Mouse (Mus musculus): ENCODE results near the gene Hexim2.

DNA sequence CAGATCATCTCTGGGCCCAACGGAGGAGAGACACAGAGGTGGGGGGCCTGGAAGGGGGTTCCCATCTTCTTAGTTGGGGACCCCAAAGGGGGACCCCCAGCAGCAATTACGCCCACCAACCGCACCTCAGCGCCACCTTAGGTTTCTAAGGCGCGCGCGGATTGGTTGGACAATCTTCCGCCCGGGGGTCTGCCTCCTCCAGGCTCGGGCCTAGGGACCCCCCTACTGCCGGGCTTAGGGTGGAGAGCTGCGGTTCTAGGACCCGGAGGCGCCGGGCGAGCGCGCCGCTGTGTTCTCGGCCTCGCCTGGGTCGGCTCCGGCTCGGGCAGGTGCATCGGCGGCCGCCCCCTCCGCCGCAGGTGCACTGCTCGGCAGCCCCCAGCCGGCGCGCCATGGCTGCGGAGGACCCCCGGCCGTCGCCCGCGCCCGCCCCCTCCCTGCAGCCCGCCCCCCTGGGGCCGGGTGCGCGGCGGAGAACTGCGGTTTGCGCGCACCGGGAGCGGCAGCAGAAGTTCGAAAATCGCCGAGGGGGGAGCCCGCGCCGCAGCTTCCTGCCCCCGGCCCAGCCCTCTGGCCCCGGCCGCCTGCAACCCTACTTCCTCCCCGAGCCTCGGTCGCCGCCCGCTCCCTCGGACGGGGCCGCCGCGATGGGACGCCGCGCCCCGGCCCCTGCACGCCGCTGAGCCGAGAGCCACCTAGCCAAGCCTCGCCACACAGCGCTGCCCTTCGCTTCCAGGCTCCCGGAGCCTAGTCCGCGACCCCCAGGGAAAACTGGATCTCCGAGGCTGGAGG, 38.5 kb downstream of the Hexim2 start, which contains the start of gene Fmnl1:
- no peak for TF ChIP-seq CTCF (IDR thresholded peaks at IDR 0.05; ENCODE audit: low read depth)
- no peak for TF ChIP-seq EP300 (IDR thresholded peaks at IDR 0.05; ENCODE audit: low read depth)

All from liver, postnatal 0 days (tissue).